Mouse (Mus musculus): ENCODE measurements at regions not wholly inside any gene's neighbourhood (a gene's known extent, or its start where the extent isn't known, plus 50 kb on each side); places are given as distances from the start of the nearest gene placed in this dataset.

- no peak for DNase-seq (ENCODE audit: low spot score in 2 of 2)
Measured at GRCm38 (mm10) chr5:119615681-119616080, 54.8 kb upstream of the Tbx3 start.

- DNase-seq (ENCODE audit: low spot score in 2 of 2): no peak
Measured at GRCm38 (mm10) chr5:119617856-119618255, 52.6 kb upstream of the Tbx3 start.

- DNase-seq (ENCODE audit: low spot score in 2 of 2): no peak
Measured at GRCm38 (mm10) chr5:119619906-119620305, 50.6 kb upstream of the Tbx3 start.
